Mouse (Mus musculus): ENCODE measurements around the gene Prkaa2.

Prkaa2 gene

GRCm38 (mm10) chr4:105108641-105109198 lies 970 bp downstream of the Prkaa2 start:
- DNase-seq = no peak

GRCm38 (mm10) chr4:105107943-105108640 lies 1.6 kb downstream of the Prkaa2 start:
- no peak for DNase-seq

- no peak for DNase-seq
Observed at GRCm38 (mm10) chr4:105104099-105104872, 5.4 kb downstream of the Prkaa2 start.

- DNase-seq = no peak
Observed at GRCm38 (mm10) chr4:105101337-105101688, 8.4 kb downstream of the Prkaa2 start.

GRCm38 (mm10) chr4:105100508-105101336 lies 9.0 kb downstream of the Prkaa2 start:
- DNase-seq = peak; percentile 31

GRCm38 (mm10) chr4:105098660-105099059 lies 11.0 kb downstream of the Prkaa2 start:
- DNase-seq = peak; percentile 53

GRCm38 (mm10) chr4:105098158-105098557 lies 11.5 kb downstream of the Prkaa2 start:
- peak; percentile 33 for DNase-seq

GRCm38 (mm10) chr4:105095316-105095715 lies 14.4 kb downstream of the Prkaa2 start:
- DNase-seq = peak; percentile 32

- no peak for DNase-seq
Observed at GRCm38 (mm10) chr4:105093951-105094350, 15.7 kb downstream of the Prkaa2 start.

GRCm38 (mm10) chr4:105090417-105090816 lies 19.3 kb downstream of the Prkaa2 start:
- no peak for DNase-seq

- no peak for DNase-seq
Observed at GRCm38 (mm10) chr4:105089386-105089785, 20.3 kb downstream of the Prkaa2 start.

GRCm38 (mm10) chr4:105088671-105089070 lies 21.0 kb downstream of the Prkaa2 start:
- no peak for DNase-seq

- DNase-seq = no peak
Observed at GRCm38 (mm10) chr4:105076152-105076551, 33.5 kb downstream of the Prkaa2 start.

- no peak for DNase-seq
Observed at GRCm38 (mm10) chr4:105071761-105072427, 37.8 kb downstream of the Prkaa2 start.

GRCm38 (mm10) chr4:105070982-105071381 lies 38.7 kb downstream of the Prkaa2 start:
- DNase-seq = peak; percentile 79

GRCm38 (mm10) chr4:105051291-105051690 lies 58.4 kb downstream of the Prkaa2 start:
- no peak for DNase-seq

GRCm38 (mm10) chr4:105050041-105050440 lies 59.6 kb downstream of the Prkaa2 start:
- no peak for DNase-seq

GRCm38 (mm10) chr4:105034259-105034658 lies 75.4 kb downstream of the Prkaa2 start:
- no peak for DNase-seq

GRCm38 (mm10) chr4:105033153-105033552 lies 76.5 kb downstream of the Prkaa2 start:
- no peak for DNase-seq

GRCm38 (mm10) chr4:105031104-105031503 lies 78.6 kb downstream of the Prkaa2 start:
- DNase-seq = no peak

- DNase-seq = peak; percentile 31
Observed at GRCm38 (mm10) chr4:105027278-105027677, 82.4 kb downstream of the Prkaa2 start.

GRCm38 (mm10) chr4:105016006-105016613 lies 93.6 kb downstream of the Prkaa2 start:
- DNase-seq = no peak

All from right cerebral cortex, adult 18-20 months (tissue).